Mouse (Mus musculus) skeletal muscle tissue, adult 2 months (tissue): ENCODE measurements around the gene Mycbpap.

Experiments used
- DNase-seq: peaks from one replicate; pipeline ENCODE4 v3.0.0-alpha.2; 2012; ENCODE audit warnings: low read depth, low spot score

The Mycbpap gene

DNA sequence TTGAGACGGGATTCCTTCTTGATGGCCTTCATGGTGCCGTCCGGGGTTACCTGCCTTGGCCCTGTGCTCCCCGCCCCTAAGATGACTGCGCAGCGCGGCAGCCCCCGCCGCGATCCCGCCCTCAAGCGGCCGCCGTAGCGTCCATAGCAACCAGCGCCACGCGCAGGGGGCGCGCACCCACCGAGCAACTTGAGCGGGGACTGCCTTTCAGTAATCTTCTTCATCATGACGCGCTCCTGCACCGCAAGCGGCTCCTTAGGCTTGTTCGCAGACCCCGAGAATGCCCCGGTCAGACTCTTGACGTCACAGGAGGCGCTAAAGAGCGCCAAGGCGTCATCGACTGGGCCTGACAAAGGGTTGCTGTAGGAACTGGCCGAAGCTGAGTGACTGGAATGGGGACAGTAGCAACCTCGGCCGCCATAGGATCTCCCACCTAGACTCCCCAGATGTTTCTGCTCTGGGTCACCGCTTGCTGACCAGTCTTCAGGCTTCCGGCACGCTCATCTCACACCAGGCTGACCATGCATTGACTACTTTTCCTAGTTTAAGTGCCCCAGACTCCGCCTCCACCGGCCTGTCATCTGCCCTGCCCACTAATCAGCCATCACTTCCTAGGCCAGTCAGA is at the start of gene Mycbpap:
Gene Mycbpap (minus strand): TSS at position 524 of the 625 bp plus-strand sequence.
- no peak for DNase-seq

- DNase-seq, result no peak
Measured at GRCm38 (mm10) chr11:94570612-94571011, 49.1 kb upstream of the Mycbpap start.

GRCm38 (mm10) chr11:94567326-94567725 is 45.8 kb upstream of the Mycbpap start:
- DNase-seq, result no peak

GRCm38 (mm10) chr11:94566534-94566933 is 45.0 kb upstream of the Mycbpap start:
- DNase-seq, result no peak

GRCm38 (mm10) chr11:94565151-94565479 is 43.6 kb upstream of the Mycbpap start:
- no peak for DNase-seq

DNA sequence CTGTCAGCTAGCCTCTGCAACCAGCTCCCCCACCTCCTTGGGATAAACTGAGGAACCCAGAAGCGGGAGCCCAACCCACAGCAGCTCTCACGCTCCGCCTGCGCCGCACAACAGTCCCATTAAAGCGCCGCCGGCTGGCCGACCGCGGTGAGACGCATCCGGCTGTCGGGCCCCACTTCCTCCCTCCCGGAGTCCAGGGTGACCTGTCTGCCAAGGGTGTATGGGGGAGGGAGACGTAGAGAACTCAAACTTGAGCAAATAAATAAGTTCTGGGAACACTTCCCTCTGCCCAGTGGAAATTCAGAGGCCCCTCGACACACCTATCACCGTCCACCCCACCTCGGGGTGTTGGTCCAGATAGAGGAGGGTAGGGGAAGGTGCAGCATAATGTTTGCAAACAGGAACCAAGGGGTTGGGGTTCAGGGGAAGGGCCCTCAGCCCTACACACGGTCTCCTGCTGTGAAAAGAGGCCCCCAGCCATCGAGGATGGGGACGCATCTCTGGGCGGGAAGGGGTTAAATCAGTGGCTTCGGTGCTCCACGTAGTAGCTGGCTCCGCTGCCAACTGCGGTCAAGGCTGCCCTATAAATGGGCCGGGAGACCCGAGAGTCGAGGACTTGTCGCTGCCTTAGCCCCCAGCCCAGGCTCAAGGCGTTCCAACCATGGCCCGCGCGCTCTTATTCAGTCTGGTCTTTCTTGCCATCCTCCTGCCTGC is 43.1 kb upstream of the Mycbpap start, which contains the start of gene Chad:
Gene Chad (plus strand): TSS at position 611 of the 714 bp plus-strand sequence.
- no peak for DNase-seq

DNA sequence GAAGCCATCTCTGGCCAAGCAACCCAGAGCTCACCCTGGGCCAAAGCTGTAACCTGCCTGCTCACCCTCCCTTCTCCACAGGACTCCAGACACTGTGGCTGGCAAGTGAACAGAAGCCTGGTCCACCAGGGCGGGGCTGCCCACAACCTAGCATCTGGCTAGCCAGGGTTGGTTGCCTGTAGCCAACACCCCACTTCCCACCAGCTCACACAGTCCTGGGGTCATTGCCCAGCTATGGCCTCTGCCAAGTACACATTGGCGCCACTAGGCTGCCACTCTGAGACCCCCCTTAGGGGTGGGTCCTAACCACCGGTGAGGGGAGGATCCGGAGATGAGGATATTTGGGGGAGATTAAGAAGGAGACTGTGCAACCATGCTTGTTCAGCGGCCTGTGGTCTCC is 42.3 kb upstream of the Mycbpap start:
- no peak for DNase-seq

DNA sequence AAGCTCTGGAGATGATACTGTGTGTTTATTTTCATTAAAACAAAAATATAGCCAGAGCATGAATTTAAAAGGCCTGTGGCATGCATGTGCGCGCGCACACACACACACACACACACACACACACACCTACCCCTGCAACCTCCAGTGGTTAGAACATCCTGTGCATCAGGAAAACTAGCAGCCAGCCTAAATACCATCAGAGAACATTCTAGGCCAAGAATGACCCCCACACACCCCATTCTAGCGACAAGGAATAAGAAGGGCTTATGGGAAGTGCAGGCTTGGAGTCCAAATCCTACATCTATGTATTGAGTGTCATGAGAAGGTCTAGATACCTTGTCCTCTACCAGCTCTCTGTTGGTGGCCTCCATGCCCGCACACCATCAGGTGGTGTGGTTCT is 41.8 kb upstream of the Mycbpap start:
- no peak for DNase-seq

DNA sequence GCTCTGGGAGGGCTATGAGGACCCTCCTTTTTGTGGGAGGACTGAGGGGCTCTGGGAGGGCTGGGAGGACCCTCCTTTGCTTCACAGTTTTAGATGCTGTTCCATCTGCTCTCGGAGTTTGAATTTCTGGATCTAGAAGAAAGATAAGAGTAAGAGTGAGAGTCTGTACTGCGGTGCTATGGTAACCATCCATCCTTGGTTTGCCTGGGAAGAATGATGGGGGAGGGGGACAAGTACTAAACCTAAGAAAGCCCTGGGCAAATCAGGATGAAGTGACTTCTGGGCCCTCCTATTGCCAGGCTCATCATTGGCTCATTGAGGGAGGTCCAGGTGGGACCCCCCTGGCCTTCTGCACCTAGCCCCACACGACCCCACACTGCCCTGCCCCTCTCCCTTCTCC is 36.7 kb upstream of the Mycbpap start:
- DNase-seq, result no peak

DNA sequence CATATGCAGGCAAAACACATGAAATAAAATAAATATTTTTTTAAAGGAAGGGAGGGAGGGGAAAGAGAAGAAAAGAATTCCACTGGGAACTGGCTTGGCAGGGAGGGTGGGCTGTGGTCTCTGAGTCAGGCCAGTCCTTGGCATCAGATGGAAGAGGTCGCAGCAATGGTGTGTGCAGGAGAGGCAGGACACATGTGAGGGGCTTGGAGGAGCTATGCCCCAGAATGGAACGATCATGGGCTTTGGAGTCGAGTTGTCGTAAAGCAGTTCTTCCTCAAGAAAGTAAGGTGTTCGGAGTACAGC is 28.9 kb upstream of the Mycbpap start:
- no peak for DNase-seq

- DNase-seq, result no peak
Measured at GRCm38 (mm10) chr11:94549691-94550441, 28.3 kb upstream of the Mycbpap start.

DNA sequence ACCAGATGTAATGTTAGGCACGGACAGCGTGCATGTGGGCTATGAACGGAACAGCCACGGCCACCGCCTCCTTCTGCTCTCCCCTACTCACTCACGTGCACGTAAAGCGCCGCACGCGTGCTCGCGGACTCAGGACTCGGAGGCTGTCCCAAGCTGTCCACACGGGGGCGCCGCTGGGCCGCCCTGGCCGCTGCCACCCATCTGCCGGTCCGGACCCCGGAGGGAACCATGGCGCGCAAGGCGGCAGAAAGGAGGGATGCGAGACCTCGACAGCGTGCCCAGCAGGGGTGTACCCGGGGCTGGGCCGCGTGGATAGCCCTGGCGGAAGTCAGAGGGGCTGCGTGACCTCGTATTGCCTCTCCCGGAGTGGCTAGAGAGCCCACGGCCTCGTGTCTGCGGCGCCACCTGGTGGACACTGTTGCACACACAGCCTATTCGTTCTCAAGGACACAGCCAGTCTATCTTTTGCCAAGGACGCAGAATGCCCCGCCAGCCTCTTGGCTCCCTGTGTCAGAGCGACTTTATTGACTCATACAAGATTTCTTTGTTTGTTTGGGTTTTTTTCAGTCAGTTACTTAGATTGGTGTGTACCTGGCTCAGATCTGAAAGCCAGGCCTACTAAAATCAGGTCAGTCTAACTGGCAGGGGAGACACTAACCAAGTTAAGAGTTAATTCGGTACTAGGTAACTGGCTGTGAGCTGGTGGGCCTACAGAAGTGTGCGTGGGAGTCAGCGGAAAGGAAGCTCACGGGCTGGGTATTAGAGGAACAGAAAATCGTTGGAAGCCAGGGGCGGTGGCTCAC is 27.5 kb upstream of the Mycbpap start, which contains the start of gene Rsad1:
Gene Rsad1 (minus strand): TSS at position 368 of the 803 bp plus-strand sequence.
- DNase-seq, result peak; percentile 94

GRCm38 (mm10) chr11:94548041-94548784 is 26.7 kb upstream of the Mycbpap start:
- DNase-seq, result peak; percentile 47

DNA sequence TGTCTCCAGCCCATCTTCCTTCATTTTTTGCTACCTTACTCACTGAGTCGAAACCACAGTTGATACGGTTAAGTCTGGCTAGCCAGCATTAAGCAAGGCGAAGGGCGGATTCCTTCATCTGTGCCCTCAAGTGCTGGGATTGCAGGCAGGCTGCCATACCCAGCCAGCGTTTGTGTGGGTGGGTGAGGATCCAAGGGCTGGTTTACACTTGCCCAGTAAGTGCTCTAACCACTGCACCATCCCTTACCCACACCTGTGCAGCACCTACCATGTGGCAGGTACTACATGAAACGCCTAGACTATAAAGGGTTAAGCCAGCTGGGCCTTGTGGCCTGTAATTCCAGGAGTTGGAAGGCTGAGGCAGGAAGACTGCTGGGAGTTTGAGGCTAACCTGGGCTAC is 25.7 kb upstream of the Mycbpap start:
- no peak for DNase-seq

GRCm38 (mm10) chr11:94546381-94546780 is 24.8 kb upstream of the Mycbpap start:
- DNase-seq, result no peak

GRCm38 (mm10) chr11:94544422-94544821 is 22.9 kb upstream of the Mycbpap start:
- DNase-seq, result no peak

DNA sequence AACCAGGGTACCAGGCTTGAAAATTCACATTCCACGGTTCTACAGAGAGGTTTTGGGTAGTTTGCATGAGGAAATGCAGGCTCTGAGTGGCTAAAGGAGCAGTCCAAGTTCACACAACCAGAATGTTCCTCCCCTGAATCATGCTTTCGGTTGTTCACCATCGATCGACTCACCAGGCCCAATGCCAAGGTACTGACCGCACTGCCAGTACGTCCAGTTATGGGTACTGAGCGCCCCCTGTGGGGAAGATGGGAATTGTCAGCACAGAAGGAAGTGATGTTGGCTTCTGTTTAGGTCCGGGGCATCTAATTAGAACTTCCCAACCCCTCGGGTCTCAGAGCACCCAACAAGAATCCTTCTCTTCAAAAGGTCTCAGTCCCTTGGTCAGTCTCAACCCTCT is 22.4 kb upstream of the Mycbpap start:
- DNase-seq, result peak; percentile 90

DNA sequence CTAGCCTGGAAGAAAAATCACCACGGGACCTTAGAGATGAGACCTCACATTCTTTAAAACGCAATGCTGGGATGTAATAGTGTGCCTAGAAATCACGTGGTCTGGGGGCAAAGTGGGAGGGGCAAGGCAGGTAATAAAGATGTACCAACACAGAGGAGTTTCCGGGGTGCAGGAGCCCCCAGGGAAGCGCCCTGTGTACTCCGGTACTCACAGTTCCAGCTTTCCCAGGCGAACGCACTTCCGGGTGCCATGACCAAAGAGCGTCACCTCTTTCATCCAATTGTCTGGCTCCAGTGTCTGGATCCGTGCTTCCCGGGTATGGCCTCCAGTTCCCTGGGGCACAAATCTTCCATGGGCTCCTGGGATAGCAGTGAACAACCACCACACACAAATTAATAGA is 21.8 kb upstream of the Mycbpap start:
- no peak for DNase-seq

- no peak for DNase-seq
Measured at GRCm38 (mm10) chr11:94542400-94542799, 20.9 kb upstream of the Mycbpap start.

- no peak for DNase-seq
Measured at GRCm38 (mm10) chr11:94539761-94540160, 18.2 kb upstream of the Mycbpap start.

DNA sequence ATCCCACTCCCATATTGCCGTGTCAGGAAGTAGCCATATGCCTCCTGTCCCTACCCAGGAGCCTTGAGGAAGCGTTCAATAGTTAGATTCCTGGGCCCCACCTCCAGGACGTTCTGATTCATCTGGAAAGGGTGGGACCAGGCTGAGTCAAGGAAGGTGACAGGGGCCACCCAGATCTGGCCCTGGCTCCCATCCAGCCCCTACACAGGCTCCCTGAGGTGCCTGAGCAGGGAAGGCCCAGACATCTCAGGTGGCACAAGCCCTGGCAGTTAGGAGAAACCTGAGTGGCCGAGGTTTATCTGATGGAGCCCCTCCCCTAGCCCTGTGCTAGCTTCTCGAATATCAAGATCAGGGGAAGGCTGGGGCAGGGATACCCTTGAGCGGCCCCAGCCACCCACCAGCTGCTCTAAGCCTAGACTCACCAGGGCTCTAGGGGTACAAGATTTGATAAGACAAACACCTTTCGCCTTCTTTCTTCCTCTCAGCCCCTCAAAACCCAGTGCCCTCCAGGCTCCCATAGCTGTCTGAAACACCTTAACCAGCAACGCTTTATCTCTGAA is 17.3 kb upstream of the Mycbpap start:
- no peak for DNase-seq
